Mouse (Mus musculus): ENCODE measurements around the gene Ostm1. TPM values are rescaled to one million over a fixed set of nuclear protein-coding genes. Genes with fewer than 3 reads are reported as not detected.

Ostm1 gene
- polyA plus RNA-seq, 1 experiment: 45.4 TPM

DNA sequence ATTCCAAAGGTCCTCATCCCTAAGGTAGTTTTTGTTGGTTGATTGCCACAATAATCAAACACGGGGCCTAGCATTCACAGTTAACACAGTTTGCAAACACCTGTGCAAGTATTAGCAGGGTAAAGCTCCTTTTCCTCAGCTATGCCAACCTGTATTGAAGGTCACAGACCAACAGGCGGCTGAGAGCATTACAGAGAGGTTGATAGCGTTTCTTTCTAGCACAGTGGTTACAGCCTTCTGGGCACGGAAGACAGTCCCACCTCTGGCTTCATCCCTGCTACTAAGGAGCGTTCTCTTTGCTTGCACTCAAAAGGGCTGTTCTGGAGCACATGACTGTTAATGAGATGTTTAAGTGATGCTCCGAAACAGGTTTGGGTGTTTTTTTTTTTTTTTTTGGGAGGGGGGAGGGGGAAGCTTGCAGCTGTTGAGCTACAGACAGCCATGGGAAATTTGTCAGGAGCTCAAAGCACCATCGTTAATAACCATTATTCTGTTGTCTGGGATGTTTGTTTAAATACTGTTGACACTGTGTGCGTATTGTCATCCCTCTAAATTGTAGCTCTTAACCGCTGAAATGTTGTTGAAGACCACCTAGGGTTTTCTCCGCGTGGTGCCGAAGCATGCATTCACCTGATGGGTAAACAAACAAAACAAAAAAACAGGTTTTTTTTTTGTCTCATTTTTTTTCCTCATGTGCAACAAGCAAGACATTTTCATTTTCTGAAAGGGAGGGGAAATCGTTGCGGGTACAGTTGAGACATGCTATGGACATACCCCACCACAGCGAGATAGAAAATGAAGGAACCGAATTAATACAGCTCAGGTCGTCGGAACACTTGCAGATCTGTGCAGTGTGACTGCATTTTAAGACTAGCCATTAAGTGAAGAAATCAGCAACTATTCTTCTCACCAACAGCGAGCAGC is 6.9 kb downstream of the Ostm1 start:
- TF ChIP-seq POLR2A (IDR thresholded peaks at IDR 0.05; ENCODE audit: extremely low read depth, insufficient read depth, low read length) (no peak), CTCF (IDR thresholded peaks at IDR 0.05; ENCODE audit: extremely low read depth, insufficient read depth, low read length) (no peak)
- Histone ChIP-seq H3K4me3 (ENCODE audit: insufficient read depth, low read length) (no peak overlapping the region; the same call in 1 of the 2 replicates), H3K27ac (ENCODE audit: insufficient read depth, low read length) (no peak overlapping the region)

DNA sequence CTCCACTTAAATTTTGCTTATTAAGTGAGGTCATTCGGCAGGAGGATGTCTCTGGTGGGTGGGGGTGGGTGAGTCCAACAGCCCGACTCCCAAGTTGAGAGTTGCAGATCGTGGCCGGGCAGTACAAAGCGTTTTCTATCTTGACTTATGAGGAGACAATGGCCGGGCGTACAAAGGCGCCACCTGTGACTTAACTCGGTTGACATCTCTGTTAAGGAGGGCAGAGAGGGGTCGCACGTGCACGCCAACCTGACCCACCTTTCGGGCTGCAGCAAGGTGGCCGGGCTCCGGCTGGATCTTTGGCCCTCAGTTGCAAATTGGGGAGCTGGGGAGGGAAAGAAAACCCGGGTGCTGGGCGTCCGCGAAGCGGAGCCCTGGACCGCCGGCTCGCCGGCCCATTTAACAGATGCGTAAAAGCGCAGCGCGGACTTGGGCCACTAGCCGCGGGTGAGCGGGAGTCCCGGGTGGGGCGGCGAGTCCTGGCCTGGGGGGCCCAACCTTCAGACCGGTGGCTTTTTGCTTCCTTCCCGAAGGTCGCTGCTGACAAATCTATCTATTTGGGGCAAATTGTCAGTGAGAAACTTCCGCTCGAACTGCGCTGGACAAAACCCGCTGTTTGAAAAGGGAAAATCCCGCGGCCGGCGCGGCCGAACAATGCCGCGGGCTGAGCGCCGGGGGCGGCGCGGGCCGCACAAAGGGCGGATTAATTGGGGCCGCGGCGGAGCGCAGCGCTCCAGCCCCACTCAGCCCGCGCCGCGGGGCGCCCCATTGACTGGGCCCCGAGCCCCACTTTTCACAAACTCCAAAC is 7.8 kb downstream of the Ostm1 start:
- H3K4me1 ChIP-seq (ENCODE audit: control insufficient read depth, insufficient read depth, low read length): no peaks in the 10 kb centered on the region
- H3K4me3 ChIP-seq (ENCODE audit: insufficient read depth, low read length): peak overlapping the region; percentile 14
- TF ChIP-seq POLR2A (IDR thresholded peaks at IDR 0.05; ENCODE audit: extremely low read depth, insufficient read depth, low read length) (no peak), CTCF (IDR thresholded peaks at IDR 0.05; ENCODE audit: extremely low read depth, insufficient read depth, low read length) (no peak)

More for the DNA sequence above, 6.9 kb downstream of the Ostm1 start:
- no peaks in the 10 kb centered on the region for H3K4me1 ChIP-seq (ENCODE audit: control insufficient read depth, insufficient read depth, low read length)

DNA sequence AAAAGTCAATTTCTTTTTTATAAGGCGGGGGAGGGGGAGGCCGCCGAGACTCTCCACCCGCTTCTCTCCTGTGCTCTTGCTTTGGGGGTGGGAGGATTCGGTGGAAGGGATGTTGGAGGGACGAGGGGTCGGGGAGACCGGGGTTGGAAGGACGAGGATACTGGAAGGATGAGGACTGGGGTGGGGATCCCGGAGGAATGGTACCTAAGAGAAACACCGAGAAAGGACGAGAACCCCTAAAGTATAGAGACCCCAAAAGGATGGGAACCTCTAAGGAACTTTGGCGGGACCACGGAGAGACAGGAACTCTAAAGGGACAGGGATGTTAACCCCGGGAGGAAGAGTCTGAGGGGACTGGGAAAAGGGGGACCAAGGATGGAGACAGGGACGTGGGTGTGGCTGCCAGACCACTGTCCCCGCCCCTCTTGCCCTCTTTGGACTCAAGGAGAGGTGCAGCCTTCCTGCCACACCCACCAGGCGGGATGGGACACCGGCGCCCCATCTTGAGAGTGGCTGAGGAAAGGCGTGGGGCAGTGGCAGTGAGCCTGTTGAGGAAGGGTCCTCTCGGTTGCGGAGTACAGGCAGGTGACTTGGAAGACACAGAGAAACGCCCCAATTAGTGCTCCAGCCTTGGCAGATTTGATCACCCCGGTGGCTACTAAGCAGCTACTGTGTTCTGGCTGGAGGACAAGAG is 8.5 kb downstream of the Ostm1 start:
- Histone ChIP-seq H3K4me3 (ENCODE audit: insufficient read depth, low read length) (peak overlapping the region; percentile 14; the same call in 1 of the 2 replicates), H3K27ac (ENCODE audit: insufficient read depth, low read length) (no peak overlapping the region), H3K4me1 (ENCODE audit: control insufficient read depth, insufficient read depth, low read length) (no peaks in the 10 kb centered on the region)
- TF ChIP-seq POLR2A (IDR thresholded peaks at IDR 0.05; ENCODE audit: extremely low read depth, insufficient read depth, low read length) (no peak), CTCF (IDR thresholded peaks at IDR 0.05; ENCODE audit: extremely low read depth, insufficient read depth, low read length) (no peak)

More for the DNA sequence above, 7.8 kb downstream of the Ostm1 start:
- no peak overlapping the region for H3K27ac ChIP-seq (ENCODE audit: insufficient read depth, low read length)

DNA sequence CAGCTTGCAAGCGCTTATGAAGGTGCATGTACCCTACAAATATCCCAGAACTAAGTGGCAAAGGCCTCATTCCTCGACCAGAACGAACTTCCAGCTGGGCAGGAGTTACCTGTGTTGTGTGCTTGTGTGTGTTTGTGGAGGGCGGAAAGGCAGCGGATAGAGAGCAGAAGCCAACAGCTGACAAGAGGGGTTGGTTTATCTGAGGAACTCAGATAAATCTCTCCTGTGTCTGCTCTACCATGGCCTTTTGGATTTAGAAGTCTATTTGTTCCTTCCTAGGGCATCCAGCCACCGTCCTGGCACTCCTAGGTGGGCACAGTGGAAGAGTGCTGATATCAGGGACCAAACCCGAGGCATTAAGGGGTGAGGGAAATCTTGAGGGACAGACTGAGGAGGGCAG is 9.6 kb downstream of the Ostm1 start:
- no peak for TF ChIP-seq POLR2A (IDR thresholded peaks at IDR 0.05; ENCODE audit: extremely low read depth, insufficient read depth, low read length)
- no peak for TF ChIP-seq CTCF (IDR thresholded peaks at IDR 0.05; ENCODE audit: extremely low read depth, insufficient read depth, low read length)
- H3K27ac ChIP-seq (ENCODE audit: insufficient read depth, low read length): no peak overlapping the region
- no peaks in the 10 kb centered on the region for H3K4me1 ChIP-seq (ENCODE audit: control insufficient read depth, insufficient read depth, low read length)
- no peak overlapping the region for H3K4me3 ChIP-seq (ENCODE audit: insufficient read depth, low read length)

DNA sequence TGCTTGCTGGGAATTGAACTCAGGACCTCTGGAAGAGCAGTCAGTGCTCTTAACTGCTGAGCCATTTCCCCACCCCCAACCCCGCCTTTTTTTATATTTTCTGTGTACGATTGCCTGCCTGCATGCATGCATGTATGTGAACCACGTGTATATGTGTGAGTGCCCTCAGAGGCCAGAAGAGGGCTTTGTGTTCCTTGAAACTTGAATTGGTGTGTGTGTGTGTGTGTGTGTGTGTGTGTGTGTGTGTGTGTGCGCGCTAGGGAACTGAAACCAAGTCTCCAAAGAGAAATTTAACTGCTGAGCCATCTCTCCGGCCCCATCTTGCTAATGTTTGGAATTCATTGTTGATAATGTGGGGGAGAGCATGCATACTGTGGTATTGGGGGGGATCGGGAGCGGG is 15.0 kb downstream of the Ostm1 start:
- no peak overlapping the region for H3K27ac ChIP-seq (ENCODE audit: insufficient read depth, low read length)
- no peak overlapping the region for H3K4me3 ChIP-seq (ENCODE audit: insufficient read depth, low read length)
- TF ChIP-seq CTCF (IDR thresholded peaks at IDR 0.05; ENCODE audit: extremely low read depth, insufficient read depth, low read length) (no peak), POLR2A (IDR thresholded peaks at IDR 0.05; ENCODE audit: extremely low read depth, insufficient read depth, low read length) (no peak)
- H3K4me1 ChIP-seq (ENCODE audit: control insufficient read depth, insufficient read depth, low read length): no peaks in the 10 kb centered on the region

DNA sequence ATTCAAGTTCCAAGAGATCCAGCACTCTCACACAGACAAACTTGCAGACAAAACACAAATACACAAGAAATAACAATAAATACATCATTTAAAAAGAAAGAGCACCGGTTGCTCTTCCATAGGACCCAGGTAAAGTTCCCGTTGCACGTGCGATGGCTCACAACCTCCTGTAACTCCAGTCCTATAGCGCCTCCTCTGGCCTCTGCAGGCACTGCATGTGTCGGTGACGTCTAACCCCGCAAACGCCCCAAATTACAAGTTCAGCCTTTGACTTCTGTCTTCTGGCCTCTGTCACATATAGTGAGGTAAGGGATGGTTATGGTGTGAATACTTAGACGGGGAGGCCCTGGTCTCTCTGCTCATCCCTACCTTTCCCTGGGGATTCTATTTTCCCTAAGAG is 17.9 kb downstream of the Ostm1 start:
- no peak overlapping the region for H3K27ac ChIP-seq (ENCODE audit: insufficient read depth, low read length)
- H3K4me3 ChIP-seq (ENCODE audit: insufficient read depth, low read length): no peak overlapping the region
- 0 out of 2 replicates have a peak, but pooled peaks have one; percentile 5 for TF ChIP-seq CTCF (IDR thresholded peaks at IDR 0.05; ENCODE audit: extremely low read depth, insufficient read depth, low read length)
- TF ChIP-seq POLR2A (IDR thresholded peaks at IDR 0.05; ENCODE audit: extremely low read depth, insufficient read depth, low read length): no peak
- H3K4me1 ChIP-seq (ENCODE audit: control insufficient read depth, insufficient read depth, low read length): no peaks in the 10 kb centered on the region

DNA sequence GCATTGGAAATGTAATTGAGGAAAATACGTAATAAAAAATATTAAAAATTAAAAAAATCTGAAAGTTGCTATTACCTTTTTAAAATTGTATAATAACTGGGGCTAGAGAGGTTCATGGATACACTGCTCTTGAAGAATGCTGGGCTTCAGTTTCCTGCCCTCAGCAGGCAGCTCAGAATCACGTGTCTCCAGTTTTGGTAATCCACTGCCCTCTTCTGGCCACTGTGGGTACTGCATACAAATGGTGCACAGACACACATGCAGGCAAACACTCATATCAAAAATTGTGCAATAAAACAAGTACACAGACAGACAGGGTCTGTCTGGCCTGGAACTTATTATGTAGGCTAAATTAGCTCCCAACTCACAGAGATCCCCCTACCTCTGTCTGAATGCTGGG is 21.3 kb downstream of the Ostm1 start:
- no peak overlapping the region for H3K4me3 ChIP-seq (ENCODE audit: insufficient read depth, low read length)
- no peak for TF ChIP-seq POLR2A (IDR thresholded peaks at IDR 0.05; ENCODE audit: extremely low read depth, insufficient read depth, low read length)
- peak; percentile 15; the same call in 1 of the 2 replicates for TF ChIP-seq CTCF (IDR thresholded peaks at IDR 0.05; ENCODE audit: extremely low read depth, insufficient read depth, low read length)
- no peaks in the 10 kb centered on the region for H3K4me1 ChIP-seq (ENCODE audit: control insufficient read depth, insufficient read depth, low read length)
- H3K27ac ChIP-seq (ENCODE audit: insufficient read depth, low read length): no peak overlapping the region

DNA sequence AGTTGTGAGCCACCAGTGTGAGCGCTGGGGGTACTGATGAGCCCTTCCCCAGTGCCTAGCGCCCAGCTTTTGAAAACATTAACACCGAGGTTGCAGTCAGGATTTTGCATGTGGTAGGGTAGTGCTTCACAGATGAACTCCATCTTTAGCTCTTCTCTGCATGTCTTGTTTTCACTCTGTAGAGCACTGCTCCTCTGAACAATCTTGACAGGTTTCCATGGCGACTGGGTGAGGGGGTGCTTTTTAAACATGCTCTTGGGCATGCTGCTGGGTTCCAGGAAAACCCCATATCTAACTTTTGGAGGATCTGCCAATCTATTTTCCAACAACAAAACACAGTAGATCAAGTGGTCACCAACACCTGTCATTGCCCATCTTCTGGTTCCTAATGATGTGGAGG is 23.1 kb downstream of the Ostm1 start:
- Histone ChIP-seq H3K27ac (ENCODE audit: insufficient read depth, low read length) (no peak overlapping the region), H3K4me1 (ENCODE audit: control insufficient read depth, insufficient read depth, low read length) (no peaks in the 10 kb centered on the region), H3K4me3 (ENCODE audit: insufficient read depth, low read length) (no peak overlapping the region)
- TF ChIP-seq POLR2A (IDR thresholded peaks at IDR 0.05; ENCODE audit: extremely low read depth, insufficient read depth, low read length) (no peak), CTCF (IDR thresholded peaks at IDR 0.05; ENCODE audit: extremely low read depth, insufficient read depth, low read length) (no peak)

DNA sequence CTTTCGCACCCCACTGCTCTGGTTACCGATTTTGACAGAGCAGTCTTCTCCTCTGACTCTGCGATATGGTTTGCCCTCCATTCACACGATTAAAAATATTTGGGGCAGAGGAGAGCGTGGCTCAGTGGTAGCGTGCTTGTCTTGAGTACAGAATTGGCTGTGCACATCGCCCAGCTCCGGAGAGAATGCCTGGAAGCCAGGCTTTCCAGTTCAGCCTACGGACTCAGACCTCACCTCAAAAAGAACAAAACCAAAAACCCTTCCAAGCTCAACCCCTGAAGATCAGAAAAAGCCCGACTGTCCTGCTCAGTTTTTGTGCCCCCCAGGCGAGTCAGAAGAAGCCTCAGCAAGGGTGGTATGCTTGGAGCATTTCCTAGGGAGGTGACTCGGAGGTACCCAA is 29.5 kb downstream of the Ostm1 start:
- Histone ChIP-seq H3K27ac (ENCODE audit: insufficient read depth, low read length) (no peak overlapping the region), H3K4me3 (ENCODE audit: insufficient read depth, low read length) (no peak overlapping the region), H3K4me1 (ENCODE audit: control insufficient read depth, insufficient read depth, low read length) (no peaks in the 10 kb centered on the region)
- TF ChIP-seq CTCF (IDR thresholded peaks at IDR 0.05; ENCODE audit: extremely low read depth, insufficient read depth, low read length) (no peak), POLR2A (IDR thresholded peaks at IDR 0.05; ENCODE audit: extremely low read depth, insufficient read depth, low read length) (no peak)
